Mouse (Mus musculus) megakaryocyte-erythroid progenitor cell, adult 5-6 weeks (primary cell): ENCODE measurements around the gene Nsmce1. TPM values are rescaled to one million over a fixed set of nuclear protein-coding genes. Genes with fewer than 3 reads are reported as not detected.

Experiments used
- ATAC-seq: replicated peaks from 2 replicates; pipeline ENCODE4 v1.8.0; 2016; ENCODE audit warnings: mild to moderate bottlenecking, inconsistent platforms; ENCODE audit not compliant: severe bottlenecking, poor library complexity, low FRiP score, low TSS enrichment
- total RNA-seq, 2 experiments: library from RNA; stranded (forward) in 1 of 2; stranded (reverse) in 1 of 2; fragments of 200-1000, 215-1000 nt in 1 of 2; fragments of >200 nt in 1 of 2; fragmentation: Nextera tagmentation in 1 of 2; gene quantifications; 2 replicates each; pipeline ENCODE4 v1.2.3; 2014 to 2017

Nsmce1 gene
- 49.9 and 55.4 TPM in 2 replicates for total RNA-seq (2014; fragmentation: Nextera tagmentation)
- total RNA-seq (2017): 58.3 and 68.4 TPM in 2 replicates

GRCm38 (mm10) chr7:125490947-125491735 lies at the start of gene Nsmce1:
Gene Nsmce1, minus strand, starts transcription at chr7:125491596.
- peak; percentile 99 for ATAC-seq

- ATAC-seq: no peak
These were observed 49.6 kb upstream of the Nsmce1 start for GRCm38 (mm10) chr7:125541026-125541425.

DNA sequence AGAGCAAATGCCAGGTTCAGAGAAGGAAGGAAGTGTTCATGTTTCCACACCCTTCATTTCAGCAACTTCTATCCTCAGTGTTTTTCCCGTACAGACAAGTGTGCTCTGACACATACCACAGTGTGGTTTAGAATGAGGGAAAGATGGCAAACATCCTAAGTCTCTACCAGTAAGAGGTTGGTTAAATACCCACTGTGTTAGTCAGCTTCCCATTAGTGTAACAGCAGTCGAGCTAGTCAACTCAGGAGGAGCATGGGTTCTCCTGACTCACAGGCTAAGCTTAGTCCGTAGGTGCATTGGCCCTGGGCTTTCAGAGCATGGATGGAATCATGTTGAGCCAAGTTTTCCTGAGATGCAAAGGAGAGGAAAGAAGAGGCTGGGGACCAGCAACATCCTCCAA lies 48.0 kb upstream of the Nsmce1 start:
- no peak for ATAC-seq

DNA sequence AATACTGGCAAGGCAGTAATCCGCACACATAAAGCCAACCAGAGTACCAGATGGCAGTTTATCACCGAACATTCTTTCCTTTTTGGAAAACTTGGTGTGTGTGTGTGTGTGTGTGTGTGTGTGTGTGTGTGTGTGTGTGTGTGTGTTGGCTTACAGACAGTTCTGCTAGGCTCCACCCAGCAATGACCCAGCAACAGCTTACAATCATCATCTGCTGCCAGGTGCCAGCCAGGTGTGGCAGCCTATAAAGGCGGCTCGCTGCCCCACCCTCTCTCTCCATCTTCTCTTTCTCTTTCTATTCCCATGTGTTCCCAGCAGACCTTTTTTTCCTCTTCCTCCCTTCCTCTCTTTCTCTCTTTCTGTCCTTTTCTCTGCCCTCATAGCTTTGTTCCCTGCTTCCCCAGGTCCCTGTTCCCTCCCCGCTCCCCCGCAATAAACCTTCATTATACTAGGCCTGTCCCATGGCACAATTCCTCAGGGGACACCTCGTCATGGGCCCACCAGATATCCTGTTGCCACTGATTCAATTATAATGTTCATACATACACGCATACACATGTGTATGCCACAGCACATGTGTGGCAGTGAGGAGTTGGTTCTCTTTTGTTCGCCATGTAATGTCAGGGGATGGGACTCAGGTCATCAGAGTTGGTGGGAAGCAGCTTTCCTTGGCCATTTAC lies 36.6 kb upstream of the Nsmce1 start:
- no peak for ATAC-seq

- no peak for ATAC-seq
These were observed 35.8 kb upstream of the Nsmce1 start for GRCm38 (mm10) chr7:125527186-125527585.

- ATAC-seq: peak; percentile 77
These were observed 31.7 kb upstream of the Nsmce1 start for GRCm38 (mm10) chr7:125523051-125523450.

DNA sequence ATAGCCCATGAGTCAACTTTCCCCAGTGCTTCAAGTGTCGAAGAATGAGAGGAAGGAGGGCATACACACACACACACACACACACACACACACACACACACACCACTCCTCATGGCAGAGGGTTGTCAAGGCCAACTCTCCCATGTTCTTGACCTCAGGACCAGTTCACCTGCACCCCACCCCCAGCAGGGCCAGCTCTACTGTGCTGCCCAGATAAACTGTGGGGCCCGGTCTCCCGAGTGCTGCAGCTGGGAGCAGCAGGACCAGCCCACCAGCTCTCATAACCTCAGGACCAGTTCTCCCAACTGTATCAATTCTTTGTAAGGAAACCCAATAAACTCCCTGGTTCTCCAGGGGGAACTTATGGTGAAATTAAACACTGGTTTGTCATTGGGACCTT lies 28.3 kb upstream of the Nsmce1 start:
- ATAC-seq: no peak

GRCm38 (mm10) chr7:125517470-125517869 lies 26.1 kb upstream of the Nsmce1 start:
- ATAC-seq: no peak

- peak; percentile 90 for ATAC-seq
These were observed 25.3 kb upstream of the Nsmce1 start for GRCm38 (mm10) chr7:125516723-125517122.

DNA sequence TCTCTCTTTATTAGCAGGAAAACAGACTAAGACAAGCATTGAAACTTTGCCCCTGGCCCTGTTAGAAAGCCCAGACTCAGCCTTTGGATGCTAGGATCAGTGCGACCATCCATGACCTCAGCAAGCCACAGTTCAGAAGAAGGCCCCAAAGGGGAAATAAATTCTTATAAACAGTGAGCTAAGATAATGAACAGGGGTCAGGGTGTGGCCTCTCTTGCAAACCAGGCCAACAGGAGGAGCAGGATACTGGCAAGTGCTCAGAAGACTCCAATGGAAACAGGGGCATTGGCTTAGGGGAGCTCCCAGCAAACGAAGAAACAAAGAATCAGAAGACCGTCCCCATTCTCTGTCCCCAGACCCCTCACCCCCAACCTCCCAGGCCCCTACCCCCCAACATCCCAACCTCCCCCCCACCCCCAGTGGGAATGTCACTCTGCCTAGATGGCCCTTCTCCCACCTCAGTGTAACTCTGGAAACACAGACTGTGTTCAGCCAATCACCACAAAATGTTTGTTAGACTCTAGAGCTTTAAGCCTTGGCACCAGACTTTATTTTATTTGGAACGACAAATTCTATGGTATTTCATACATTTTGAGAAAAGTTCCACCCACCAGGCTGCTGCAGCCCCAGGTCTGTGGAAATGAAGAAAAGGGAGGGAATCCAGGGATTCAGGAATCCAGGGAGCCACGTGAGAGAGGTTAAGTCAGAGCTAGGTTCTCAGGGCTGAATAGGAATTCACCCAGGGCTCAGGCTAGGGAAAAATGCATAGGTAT lies 23.9 kb upstream of the Nsmce1 start:
- ATAC-seq: no peak

GRCm38 (mm10) chr7:125511852-125512251 lies 20.5 kb upstream of the Nsmce1 start:
- ATAC-seq: no peak

- ATAC-seq: no peak
These were observed 20.0 kb upstream of the Nsmce1 start for GRCm38 (mm10) chr7:125511432-125511831.

GRCm38 (mm10) chr7:125507279-125507678 lies 15.9 kb upstream of the Nsmce1 start:
- no peak for ATAC-seq

DNA sequence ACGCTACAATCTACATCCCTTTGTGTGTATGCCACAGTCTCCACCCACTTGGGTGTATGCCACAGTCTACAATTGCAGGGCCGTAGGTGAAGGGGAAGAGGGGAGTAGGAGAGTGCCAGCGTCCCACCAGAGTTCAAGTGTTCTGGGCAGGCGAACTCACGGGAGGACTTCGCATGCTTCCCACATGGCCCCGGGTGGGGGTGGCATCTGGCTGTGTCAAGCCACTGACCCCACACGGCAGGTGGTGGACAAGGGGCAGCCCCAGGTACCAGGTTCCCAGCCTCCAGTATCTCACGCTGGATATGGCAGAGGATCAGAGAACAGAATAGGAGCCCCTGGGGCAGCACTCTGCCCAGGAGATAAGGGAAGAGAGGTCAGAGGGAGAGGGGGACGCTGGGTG lies 14.2 kb upstream of the Nsmce1 start:
- ATAC-seq: 0 out of 2 replicates have a peak, but pooled peaks have one; percentile 28

DNA sequence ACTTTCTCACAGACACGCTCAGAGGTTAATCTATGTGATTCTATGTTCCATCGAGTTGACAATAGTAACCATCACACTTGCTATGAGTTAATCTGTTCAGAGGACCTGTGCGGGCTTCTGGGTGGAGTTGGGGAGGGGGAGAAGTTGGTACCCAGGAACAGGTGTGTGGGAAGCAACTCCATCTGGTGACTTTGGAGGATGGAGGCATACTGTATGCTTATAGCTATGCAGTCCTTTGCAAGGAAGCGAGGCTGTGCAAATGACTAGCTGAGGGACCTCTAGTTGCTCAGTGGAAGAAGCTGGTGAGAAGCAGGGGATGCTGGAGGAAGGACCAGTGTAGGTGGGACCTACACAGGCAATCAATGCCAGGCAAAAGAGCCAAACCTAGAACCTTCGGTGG lies 13.2 kb upstream of the Nsmce1 start:
- no peak for ATAC-seq

DNA sequence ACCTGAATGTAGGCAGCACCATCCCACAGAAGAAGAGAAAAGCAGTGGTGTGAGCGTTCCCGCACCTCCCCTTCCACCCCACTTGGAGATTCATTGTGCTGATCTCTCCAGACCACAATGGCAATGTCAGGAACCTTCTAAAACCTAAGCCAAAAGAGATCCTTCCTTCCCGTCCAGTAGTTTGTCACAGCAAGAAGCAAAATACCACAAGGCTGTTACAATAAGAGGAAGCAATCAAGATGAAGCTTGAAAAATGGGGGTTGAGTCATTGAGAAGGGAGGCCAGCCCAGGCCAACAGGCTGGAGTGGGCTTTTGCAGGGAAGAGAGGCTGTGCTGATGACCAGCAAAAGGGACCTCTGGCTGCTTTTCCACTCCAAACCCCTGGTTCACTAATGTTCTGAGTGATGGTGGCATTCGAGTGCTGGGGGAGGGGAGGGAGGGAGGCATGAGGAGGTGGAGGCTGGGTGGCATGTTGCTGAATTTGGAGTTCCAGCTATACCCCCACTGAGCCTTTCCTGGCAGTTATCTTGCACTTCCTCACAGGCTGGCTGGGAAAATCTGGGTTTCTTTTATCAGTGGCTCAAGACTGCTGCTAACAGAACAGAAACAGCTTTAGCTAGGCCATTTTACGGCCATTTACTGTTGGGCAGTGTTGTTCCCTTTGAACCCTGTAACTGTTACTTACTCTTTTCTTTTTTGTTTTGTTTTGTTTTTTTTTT lies 12.1 kb upstream of the Nsmce1 start:
- no peak for ATAC-seq

DNA sequence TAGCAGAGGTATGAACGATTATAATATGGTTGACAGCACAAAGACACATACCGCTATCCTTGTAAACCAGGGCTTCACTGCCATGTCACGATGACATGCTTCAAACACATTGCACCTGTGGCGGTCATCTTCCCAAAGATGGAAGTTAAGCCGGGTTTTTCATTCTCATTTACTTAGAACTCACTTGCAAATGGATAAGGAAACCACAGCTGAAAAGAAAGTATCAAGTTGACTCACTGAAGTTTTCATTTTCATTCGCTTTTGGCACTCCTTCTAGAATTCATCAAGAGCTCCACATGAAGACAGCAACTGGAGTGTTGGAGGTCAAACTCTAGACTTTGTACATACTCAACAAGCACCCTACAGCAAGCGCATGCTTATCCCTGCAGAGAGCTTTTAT lies 9.5 kb upstream of the Nsmce1 start:
- ATAC-seq: no peak

GRCm38 (mm10) chr7:125499927-125500868 lies 8.8 kb upstream of the Nsmce1 start:
- peak; percentile 69 for ATAC-seq
